Mouse (Mus musculus) urinary bladder, postnatal 25 days (tissue): Measurements from ENCODE around the gene Aste1.

Experiments
- DNase-seq: peaks from one replicate; pipeline ENCODE4 v3.0.0; 2022; ENCODE audit warnings: low spot score

Gene Aste1

DNA sequence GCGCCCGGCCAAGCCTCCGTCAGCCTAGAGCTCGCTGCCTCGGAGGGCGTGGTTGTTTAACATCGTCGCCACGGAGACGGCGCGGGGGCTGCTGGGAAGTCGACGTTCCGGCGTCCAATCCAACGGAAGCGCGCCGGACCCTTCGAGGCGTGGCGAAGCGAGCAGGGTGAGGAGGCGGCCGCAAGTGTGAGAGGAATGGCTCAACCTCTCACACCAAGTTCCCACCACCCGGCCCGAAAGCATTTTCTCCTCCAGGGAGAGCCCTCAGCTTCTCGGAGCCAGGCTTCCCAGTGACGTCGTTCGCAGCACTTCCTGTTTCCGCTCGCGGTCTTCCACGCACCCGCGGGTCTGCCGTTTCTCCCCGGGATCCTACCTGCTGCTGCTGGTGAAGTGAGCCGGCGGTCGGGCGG is at the start of gene Aste1, which contains the start of gene Nek11:
Aste1 (plus strand) TSS at position 175 of the 410 bp plus-strand sequence.
Nek11 (minus strand) TSS at position 307 of the 410 bp plus-strand sequence.
- DNase-seq, result peak; percentile 93

GRCm38 (mm10) chr9:105348242-105349031 is 46.8 kb upstream of the Aste1 start:
- no peak for DNase-seq

GRCm38 (mm10) chr9:105349034-105349433 is 46.2 kb upstream of the Aste1 start:
- no peak for DNase-seq

GRCm38 (mm10) chr9:105362181-105362580 is 33.0 kb upstream of the Aste1 start:
- DNase-seq, result no peak

DNA sequence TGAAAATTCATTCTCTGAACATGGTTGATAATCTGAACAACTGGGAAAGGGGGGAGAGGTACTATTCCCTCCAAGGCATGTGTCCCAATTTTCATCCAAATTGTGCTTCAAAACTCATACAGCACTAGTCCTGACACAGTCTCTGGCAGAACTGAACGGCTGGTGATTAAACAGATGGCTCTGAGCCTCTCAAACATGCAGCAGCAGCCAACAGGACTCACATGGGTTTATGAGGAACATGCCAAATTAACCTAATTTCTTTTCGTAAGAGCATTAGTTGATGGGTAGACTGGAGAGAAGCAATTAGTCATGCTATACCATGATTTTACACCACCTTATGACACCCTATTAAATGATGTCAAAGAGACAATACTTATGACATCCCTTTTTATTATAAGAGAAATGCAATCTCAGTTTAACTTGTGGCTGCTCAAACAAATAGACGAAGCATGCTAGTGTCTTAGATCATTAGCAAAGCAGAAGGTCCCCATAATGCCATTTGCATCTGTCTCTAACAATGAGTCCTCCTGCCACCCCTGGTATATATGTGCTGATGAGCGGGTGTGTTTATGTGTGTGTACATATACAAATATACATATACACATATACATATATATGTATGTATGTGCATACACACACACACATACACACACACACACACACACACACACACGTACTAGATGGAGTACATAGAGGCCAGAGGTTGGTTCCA is 31.5 kb upstream of the Aste1 start:
- no peak for DNase-seq

- no peak for DNase-seq
Measured at GRCm38 (mm10) chr9:105366199-105366598, 29.0 kb upstream of the Aste1 start.

GRCm38 (mm10) chr9:105368605-105369004 is 26.6 kb upstream of the Aste1 start:
- no peak for DNase-seq

DNA sequence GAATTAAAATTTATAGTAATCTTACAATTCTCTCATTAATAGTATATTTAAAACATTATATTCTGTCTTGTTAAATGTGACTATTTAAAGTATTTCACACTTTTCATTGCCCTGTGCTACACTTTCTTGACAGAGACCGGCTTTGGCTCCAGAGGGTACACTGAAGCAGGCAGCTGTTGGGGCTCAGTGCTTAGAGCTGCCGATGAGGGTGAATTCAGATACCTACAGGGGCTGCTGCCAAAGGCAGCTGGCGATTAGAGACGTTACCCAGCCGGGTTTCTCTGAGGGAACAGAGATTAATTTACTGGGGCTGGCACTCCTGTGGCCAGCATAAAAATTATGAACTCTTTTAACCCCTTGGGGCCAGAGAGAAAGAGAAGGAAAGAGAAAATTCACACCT is 20.8 kb upstream of the Aste1 start:
- DNase-seq, result no peak

GRCm38 (mm10) chr9:105376411-105376810 is 18.8 kb upstream of the Aste1 start:
- no peak for DNase-seq

DNA sequence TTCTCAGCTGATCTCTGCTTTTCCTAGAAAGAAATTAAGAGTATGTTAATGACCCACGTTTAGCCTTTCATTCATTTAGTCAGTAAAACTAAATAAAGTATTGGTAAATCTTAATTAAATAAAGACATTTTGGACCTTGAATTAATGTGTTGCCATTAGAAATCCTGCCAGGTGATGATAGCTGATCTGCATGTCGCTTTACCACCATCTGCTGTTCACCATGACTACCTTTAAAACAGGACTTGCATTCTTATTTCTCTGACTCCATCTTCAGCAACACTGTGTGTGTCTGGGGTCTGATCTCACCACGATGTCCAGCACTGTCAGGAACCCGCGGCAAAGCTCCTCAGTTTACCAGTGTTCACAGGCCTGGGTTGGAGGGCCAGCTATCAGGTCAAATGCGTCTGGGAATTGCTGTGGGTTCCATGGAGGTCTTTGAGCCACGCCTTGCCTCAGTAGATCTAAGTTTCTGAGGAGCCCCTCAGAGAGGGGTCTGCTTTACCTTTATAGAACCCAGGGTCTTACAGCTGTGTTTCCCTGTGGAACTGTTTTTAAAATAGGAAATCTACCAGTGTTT is 18.1 kb upstream of the Aste1 start:
- DNase-seq, result no peak

DNA sequence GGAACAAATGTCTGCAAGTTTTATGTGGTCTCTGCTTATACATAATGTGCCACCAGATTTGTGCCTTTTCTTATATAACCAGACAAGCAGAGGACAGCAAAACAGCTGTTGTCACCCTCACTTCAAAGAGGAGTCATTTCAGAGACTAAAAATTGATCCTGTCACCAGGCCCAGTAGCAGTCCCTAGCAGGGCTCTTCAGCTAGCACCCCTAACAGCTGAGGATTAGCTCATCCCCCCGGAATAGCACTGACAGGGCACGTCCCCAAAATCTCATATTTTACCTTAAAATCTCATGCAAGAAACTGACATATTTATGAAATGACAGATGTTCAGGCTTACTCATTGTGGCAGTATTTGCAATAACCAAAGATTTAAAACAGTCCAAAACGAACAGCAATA is 17.6 kb upstream of the Aste1 start:
- no peak for DNase-seq

GRCm38 (mm10) chr9:105379533-105380145 is 15.6 kb upstream of the Aste1 start:
- no peak for DNase-seq

- no peak for DNase-seq
Measured at GRCm38 (mm10) chr9:105387403-105387802, 7.8 kb upstream of the Aste1 start.

- peak; percentile 75 for DNase-seq
Measured at GRCm38 (mm10) chr9:105389289-105389688, 5.9 kb upstream of the Aste1 start.

DNA sequence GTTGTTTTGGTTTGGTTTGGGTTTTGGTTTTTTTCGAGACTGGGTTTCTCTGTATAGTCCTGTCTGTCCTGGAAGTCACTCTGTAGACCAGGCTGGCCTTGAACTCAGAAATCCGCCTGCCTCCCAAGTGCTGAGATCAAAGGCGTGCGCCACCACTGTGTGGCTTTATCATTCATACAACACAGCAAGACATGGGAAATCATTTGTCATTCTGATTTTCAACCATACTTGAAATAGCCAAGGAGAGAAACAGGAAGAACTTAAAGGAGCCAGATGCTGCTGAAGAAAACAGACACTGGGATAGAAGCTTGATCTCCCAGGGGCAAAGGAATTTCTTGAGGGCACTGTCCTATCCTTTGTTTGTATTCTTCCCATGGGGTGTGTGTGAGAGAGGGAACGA is 4.6 kb upstream of the Aste1 start:
- DNase-seq, result no peak

DNA sequence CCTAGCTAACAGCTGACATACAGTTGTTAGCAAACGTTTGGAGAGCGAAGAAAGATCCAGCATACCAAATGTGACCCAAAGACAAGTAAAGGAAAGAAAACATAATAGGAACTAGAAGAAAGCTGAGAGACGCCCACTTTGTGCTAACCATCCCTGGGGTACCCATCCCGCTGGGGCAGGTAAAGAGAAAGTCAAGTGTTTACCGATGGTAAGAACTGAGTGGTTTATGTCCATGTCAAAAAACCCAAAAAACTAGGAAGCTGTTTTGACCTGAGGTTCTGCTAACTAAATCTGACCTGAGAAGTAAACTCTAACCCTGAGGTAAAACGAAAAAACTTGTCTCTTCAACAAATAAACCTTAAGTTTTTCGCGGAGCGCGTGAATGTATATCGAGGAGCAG is 472 bp upstream of the Aste1 start:
- DNase-seq, result no peak

DNA sequence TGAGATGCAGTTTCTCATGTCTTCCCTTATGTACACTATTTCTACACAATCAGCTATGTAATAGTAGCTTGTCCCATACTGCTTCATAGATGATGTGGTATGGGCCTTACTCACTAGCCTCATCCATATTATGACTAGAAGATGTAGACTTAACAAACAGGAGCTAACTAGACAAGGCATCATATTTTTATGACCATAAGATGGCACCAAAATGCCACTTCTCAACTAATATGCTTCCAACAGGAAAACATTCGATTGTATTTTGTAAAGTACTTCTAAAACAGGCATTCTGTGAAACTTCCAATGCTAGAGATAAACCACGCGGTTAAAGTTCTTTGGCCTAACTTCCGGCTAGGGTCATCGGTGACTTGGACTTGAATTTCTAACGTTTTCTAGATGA is 13.4 kb downstream of the Aste1 start:
- no peak for DNase-seq

- no peak for DNase-seq
Measured at GRCm38 (mm10) chr9:105459032-105459431, 63.8 kb downstream of the Aste1 start.

DNA sequence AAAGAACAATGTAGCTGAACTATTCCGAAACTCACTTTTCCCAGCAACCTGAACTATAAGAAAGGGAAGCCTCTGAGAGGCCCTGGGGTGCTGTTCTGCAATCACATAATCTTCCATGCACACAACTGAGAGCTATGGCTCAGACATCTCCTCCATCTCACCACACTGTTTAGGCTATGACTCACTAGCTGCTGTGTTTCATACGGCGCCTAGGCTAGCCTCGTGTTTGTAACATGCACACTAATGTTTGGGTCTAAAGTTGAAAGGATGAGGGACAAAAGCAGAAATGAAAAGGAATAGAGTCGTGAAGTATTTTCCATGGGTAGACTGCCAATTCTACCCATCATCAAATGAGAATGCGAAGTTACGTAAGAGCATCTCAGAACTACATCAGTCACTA is 66.3 kb downstream of the Aste1 start:
- no peak for DNase-seq
